Mouse (Mus musculus) C2C12 (cell line): ENCODE measurements at regions not wholly inside any gene's neighbourhood (a gene's known extent, or its start where the extent isn't known, plus 50 kb on each side); places are given as distances from the start of the nearest gene placed in this dataset.

Source experiments
- H3K27me3 ChIP-seq: one replicate; pipeline ENCODE4 v1.6.1; 2011; ENCODE audit not compliant: control insufficient read depth, insufficient read depth, insufficient read length
- H3K36me3 ChIP-seq: one replicate; pipeline ENCODE4 v1.6.1; 2011; ENCODE audit not compliant: control insufficient read depth, insufficient read depth
- H3K4me3 ChIP-seq: one replicate; pipeline ENCODE4 v1.5.1; 2011; ENCODE audit warnings: mild to moderate bottlenecking, control low read depth; ENCODE audit not compliant: poor library complexity, insufficient read depth, severe bottlenecking
- H3K79me2 ChIP-seq: one replicate; pipeline ENCODE4 v1.6.1; 2011; ENCODE audit not compliant: control insufficient read depth, insufficient read depth
- H3K79me3 ChIP-seq: one replicate; pipeline ENCODE4 v1.6.1; 2011; ENCODE audit warnings: low read depth, control low read depth
- H3ac ChIP-seq: one replicate; pipeline ENCODE3; 2011; ENCODE audit warnings: low read depth; ENCODE audit not compliant: control insufficient read depth, insufficient read length
- CEBPB ChIP-seq: IDR thresholded peaks from one replicate; pipeline ENCODE4 v1.6.1; 2011; ENCODE audit warnings: low read depth, mild to moderate bottlenecking, control low read depth, moderate library complexity
- CTCF ChIP-seq: IDR thresholded peaks from one replicate; pipeline ENCODE4 v1.5.1; 2011; ENCODE audit not compliant: control insufficient read depth, insufficient read depth, insufficient read length
- FOSL1 ChIP-seq: IDR thresholded peaks from one replicate; pipeline ENCODE4 v1.8.0; 2011; ENCODE audit warnings: mild to moderate bottlenecking, low read length; ENCODE audit not compliant: poor library complexity, insufficient read depth, severe bottlenecking
- MAX ChIP-seq: IDR thresholded peaks from one replicate; pipeline ENCODE4 v1.6.1; 2011; ENCODE audit warnings: mild to moderate bottlenecking, control low read depth
- MYOD1 ChIP-seq: IDR thresholded peaks from one replicate; pipeline ENCODE4 v1.6.1; 2011; ENCODE audit warnings: low read depth; ENCODE audit not compliant: control insufficient read depth, insufficient read length
- MYOG ChIP-seq: IDR thresholded peaks from one replicate; pipeline ENCODE4 v1.6.1; 2011; ENCODE audit not compliant: control insufficient read depth, insufficient read length; ENCODE audit errors: extremely low read depth
- USF1 ChIP-seq: IDR thresholded peaks from one replicate; pipeline ENCODE4 v1.6.1; 2011; ENCODE audit warnings: low read depth, mild to moderate bottlenecking, control low read depth, moderate library complexity

GRCm38 (mm10) chr12:38975508-38975907, 196.3 kb downstream of the Etv1 start:
- TF ChIP-seq CTCF, result no peak
- no peak for TF ChIP-seq FOSL1
- TF ChIP-seq MYOD1, result no peak
- TF ChIP-seq MAX, result no peak
- TF ChIP-seq CEBPB, result no peak
- no peak for TF ChIP-seq USF1
- no peak for TF ChIP-seq MYOG
- Histone ChIP-seq H3ac (no peak overlapping the region), H3K4me3 (no peak overlapping the region), H3K79me2 (no peaks in the 10 kb centered on the region), H3K27me3 (no peaks in the 10 kb centered on the region), H3K36me3 (no peaks in the 10 kb centered on the region), H3K79me3 (no peaks in the 10 kb centered on the region)

- no peak overlapping the region for H3K4me3 ChIP-seq
- no peak overlapping the region for H3ac ChIP-seq
- no peaks in the 10 kb centered on the region for H3K79me3 ChIP-seq
- H3K79me2 ChIP-seq, result no peaks in the 10 kb centered on the region
- H3K36me3 ChIP-seq, result no peaks in the 10 kb centered on the region
- H3K27me3 ChIP-seq, result no peaks in the 10 kb centered on the region
- TF ChIP-seq CTCF, result no peak
- TF ChIP-seq FOSL1, result no peak
- no peak for TF ChIP-seq MYOD1
- TF ChIP-seq USF1, result no peak
- no peak for TF ChIP-seq MAX
- no peak for TF ChIP-seq CEBPB
- no peak for TF ChIP-seq MYOG
Observed at GRCm38 (mm10) chr12:38982423-38982822, 203.2 kb downstream of the Etv1 start.

GRCm38 (mm10) chr12:38985909-38986308, 206.7 kb downstream of the Etv1 start:
- TF ChIP-seq MAX, result no peak
- no peak for TF ChIP-seq USF1
- no peak for TF ChIP-seq CTCF
- TF ChIP-seq CEBPB, result no peak
- no peak for TF ChIP-seq MYOD1
- no peak for TF ChIP-seq MYOG
- TF ChIP-seq FOSL1, result no peak
- H3K36me3 ChIP-seq, result no peaks in the 10 kb centered on the region
- H3K79me3 ChIP-seq, result no peaks in the 10 kb centered on the region
- no peaks in the 10 kb centered on the region for H3K27me3 ChIP-seq
- no peaks in the 10 kb centered on the region for H3K79me2 ChIP-seq
- no peak overlapping the region for H3K4me3 ChIP-seq
- H3ac ChIP-seq, result no peak overlapping the region

- Histone ChIP-seq H3K36me3 (no peaks in the 10 kb centered on the region), H3ac (no peak overlapping the region), H3K79me3 (no peaks in the 10 kb centered on the region), H3K4me3 (no peak overlapping the region), H3K79me2 (no peaks in the 10 kb centered on the region), H3K27me3 (no peaks in the 10 kb centered on the region)
- no peak for TF ChIP-seq FOSL1
- peak; percentile 79 for TF ChIP-seq MYOD1
Observed at GRCm38 (mm10) chr12:38986346-38986745, 207.2 kb downstream of the Etv1 start.

GRCm38 (mm10) chr12:38987277-38987676, 208.1 kb downstream of the Etv1 start:
- Histone ChIP-seq H3K79me3 (no peaks in the 10 kb centered on the region), H3K36me3 (no peaks in the 10 kb centered on the region), H3K4me3 (no peak overlapping the region), H3K79me2 (no peaks in the 10 kb centered on the region), H3K27me3 (no peaks in the 10 kb centered on the region), H3ac (no peak overlapping the region)
- TF ChIP-seq USF1 (no peak), FOSL1 (no peak), CEBPB (no peak), MYOG (no peak), MAX (no peak), MYOD1 (no peak), CTCF (no peak)

GRCm38 (mm10) chr12:38987819-38988218, 208.6 kb downstream of the Etv1 start:
- H3K4me3 ChIP-seq, result no peak overlapping the region
- no peaks in the 10 kb centered on the region for H3K27me3 ChIP-seq
- H3K36me3 ChIP-seq, result no peaks in the 10 kb centered on the region
- TF ChIP-seq USF1 (no peak), MYOD1 (no peak), MYOG (no peak), CTCF (no peak), MAX (no peak), FOSL1 (no peak), CEBPB (no peak)
- no peak overlapping the region for H3ac ChIP-seq
- no peaks in the 10 kb centered on the region for H3K79me3 ChIP-seq
- H3K79me2 ChIP-seq, result no peaks in the 10 kb centered on the region
